Mouse (Mus musculus): ENCODE measurements around the gene Ifna16. TPM values are rescaled to one million over a fixed set of nuclear protein-coding genes. Genes with fewer than 3 reads are reported as not detected.
A peak's percentile ranks its signal among the peaks of the same experiment; 100 is the strongest.

Ifna16 gene
- total RNA-seq, 2 experiments from 2014 or later = not detected

DNA sequence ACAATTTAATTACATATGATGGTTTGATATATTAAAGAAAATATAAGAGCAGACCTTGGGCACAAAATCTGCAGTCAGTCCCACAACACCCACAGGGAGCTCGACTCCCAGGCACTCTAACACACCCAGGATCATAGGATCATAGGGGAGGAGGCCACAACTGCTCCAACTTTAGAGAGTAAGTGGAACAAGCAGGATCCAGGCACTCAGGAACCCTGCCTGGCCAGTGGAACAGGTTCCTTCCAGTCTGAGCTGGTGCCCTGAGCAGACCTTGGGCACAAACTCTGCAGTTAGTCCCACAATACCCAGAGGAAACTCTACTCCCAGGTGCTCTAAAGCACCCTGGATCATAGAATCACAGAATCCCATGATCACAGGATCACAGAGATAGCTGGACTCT lies 21.3 kb downstream of the Ifna16 start:
- intact Hi-C loops (cut with DNase I) = no loop called here
- DNase-seq (ENCODE audit: low spot score in 2 of 2) = no peak

DNA sequence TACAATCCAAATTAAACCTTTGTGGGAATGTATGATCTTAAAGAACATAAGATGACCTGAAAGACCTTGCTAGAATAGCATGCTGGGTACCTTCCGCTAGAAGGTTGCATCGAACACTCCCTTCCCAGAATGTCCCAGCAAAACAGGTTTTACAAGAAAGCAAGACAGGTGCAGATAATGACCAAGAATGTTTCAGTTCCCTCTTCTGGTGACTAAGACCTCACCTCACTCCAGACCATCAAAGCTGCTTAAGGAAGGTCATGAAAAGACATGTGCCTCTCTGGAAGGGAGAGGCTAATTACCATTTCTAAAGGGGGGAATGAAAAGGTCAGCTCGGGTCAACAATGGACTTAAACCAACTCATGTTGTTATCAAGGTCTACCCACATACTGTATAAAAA lies 23.1 kb downstream of the Ifna16 start:
- intact Hi-C loops (cut with DNase I) = no loop called here
- DNase-seq (ENCODE audit: low spot score in 2 of 2) = no peak

DNA sequence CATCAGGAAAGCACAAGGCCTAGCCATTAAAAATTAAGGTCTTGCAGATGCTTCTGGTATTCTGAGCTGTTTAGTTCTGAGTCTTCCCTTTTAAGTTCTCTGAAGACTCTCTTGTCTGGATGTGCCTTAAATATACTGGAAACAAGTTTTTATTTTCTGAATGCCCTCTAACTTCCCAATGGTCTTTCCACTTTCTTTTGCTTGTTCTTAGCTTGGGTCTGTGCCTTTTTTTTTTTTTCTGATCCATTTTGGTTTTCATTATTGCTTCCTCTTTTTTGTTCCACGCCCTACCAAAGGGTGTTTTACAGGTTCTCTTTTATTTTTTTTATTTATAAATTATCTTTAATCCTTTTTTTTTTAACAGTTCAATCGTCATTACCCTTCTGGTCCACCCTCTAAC lies 32.4 kb downstream of the Ifna16 start, which contains the start of gene Ifna13:
Gene Ifna13, minus strand, starts transcription at position 101 of the 400 bp plus-strand sequence.
- DNase-seq (ENCODE audit: low spot score in 2 of 2) = no peak
- intact Hi-C loops (cut with DNase I) = no loop called here

DNA sequence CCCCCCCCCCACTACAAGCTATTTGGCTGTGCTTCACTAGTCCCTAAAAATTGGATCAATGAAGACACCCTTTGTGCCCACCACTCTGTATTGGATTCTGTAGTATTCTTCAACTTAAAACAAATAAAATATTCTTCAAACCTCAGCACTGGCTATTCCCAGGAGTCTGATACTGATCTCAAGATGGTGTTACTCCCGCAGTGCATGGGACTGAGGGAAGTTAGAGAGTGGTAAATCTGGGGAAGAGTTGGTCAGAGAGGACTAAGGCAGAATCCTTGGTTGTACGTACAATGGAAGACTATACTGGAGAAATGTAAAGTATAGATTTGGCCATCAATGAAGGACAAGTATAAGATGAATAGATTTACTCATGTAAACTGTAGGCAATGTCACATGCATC lies 34.2 kb downstream of the Ifna16 start:
- no peak for DNase-seq (ENCODE audit: low spot score in 2 of 2)
- intact Hi-C loops (cut with DNase I) = no loop called here

DNA sequence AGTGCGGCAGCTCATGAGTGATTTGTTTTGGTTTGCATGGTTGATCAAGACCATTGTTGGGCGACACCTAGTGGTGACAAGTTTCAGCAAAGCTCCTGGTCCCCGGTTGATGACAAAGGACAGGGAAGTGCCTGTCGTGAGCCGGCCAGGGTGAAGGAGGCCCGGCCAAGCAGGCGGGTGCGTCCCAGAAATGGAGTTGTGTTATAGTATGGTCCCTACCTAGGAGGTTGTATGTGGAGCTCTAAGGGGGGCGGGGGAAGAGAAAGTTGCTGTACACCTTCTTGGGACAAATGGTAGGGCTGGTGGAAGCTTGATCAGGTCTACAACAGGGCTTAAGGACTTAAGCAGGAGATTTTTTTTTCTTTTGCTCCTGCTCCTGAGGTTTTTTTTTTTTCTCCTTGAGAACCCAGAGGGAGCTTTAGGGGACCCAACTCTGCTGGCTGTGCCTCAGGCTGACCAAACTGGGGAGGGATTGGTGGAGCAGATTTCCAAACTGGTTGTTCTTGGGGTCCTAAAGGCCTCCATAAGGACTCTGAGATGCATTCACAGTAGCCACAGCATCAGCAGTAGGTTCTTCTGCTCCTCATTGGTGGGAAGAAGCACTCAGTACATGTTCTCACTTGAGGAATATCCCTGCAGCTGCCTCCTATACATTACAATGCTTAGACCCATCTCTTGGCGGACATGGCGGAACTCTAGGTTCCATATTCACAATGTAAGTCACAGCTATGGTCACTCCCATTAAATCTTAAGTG lies 35.5 kb downstream of the Ifna16 start:
- intact Hi-C loops (cut with DNase I) = no loop called here

DNA sequence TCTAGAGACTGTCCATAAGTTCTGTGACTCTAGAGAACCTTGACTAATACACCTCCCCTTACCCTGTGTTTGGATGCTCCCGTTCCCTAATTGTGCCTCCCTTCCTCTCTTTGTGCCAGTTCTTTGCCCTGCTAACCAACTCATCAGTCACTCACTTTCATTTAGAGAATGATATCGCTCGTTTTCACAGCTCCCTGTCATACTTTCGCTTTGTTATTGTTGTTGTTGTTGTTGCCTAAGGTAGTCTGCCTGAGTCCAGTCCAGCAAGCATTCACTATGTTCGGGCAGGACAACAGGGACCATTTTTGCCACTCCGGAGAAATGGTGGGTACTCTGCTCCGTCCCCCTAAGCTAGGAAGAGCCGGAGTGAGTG lies 36.0 kb downstream of the Ifna16 start:
- intact Hi-C loops (cut with DNase I) = no loop called here
- DNase-seq (ENCODE audit: low spot score in 2 of 2) = no peak

More for the DNA sequence above, 35.5 kb downstream of the Ifna16 start:
- peak; percentile 77 to 83 for DNase-seq (ENCODE audit: low spot score in 2 of 2)

DNA sequence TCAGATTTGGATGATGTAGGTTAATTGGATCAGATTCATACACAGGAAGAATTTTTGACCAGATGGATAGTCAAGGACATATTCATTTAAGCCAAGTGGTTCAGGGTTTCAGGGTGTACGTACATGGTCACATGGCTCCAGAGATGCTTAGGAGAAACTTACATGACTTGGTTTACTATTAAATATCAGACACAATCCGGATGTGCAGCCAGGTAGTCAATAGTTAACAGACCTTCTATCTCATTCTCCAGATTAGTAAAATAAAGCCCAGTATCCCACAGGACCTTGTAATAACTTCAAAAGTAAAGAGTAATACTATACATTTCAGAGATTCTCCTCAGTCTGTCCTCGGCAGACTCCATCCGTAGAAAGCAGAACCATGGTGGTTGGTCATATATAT lies 42.4 kb downstream of the Ifna16 start, which contains the start of gene C87499:
Gene C87499, minus strand, starts transcription at position 101 of the 400 bp plus-strand sequence.
- intact Hi-C loops (cut with DNase I) = no loop called here
- DNase-seq (ENCODE audit: low spot score in 2 of 2) = no peak

Other genes with a start within 250 kb of the Ifna16 start
- gene Hacd4, start 238.0 kb downstream of the Ifna16 start, total RNA-seq (2021) = 1 to 10 TPM; 1.3 to 1.4 TPM
- gene Ifnb1, start 154.2 kb downstream of the Ifna16 start, total RNA-seq (2021) = not detected
- not detected for gene Ifna15, start 118.7 kb downstream of the Ifna16 start, total RNA-seq (2021)
- gene Ifna14, start 105.1 kb downstream of the Ifna16 start, total RNA-seq (2021) = not detected
- not detected for gene Ifna9, start 84.5 kb downstream of the Ifna16 start, total RNA-seq (2021)
- gene Ifna12, start 73.5 kb downstream of the Ifna16 start, total RNA-seq (2021) = not detected
- gene C87499, start 42.5 kb downstream of the Ifna16 start, total RNA-seq (2021) = not detected
- gene Ifna13, start 32.5 kb downstream of the Ifna16 start, total RNA-seq (2021) = not detected
- not detected for gene Ifna2, start 7.0 kb upstream of the Ifna16 start, total RNA-seq (2021)
- not detected for gene Ifnab, start 14.4 kb upstream of the Ifna16 start, total RNA-seq (2021)
- gene Gm26566, start 44.9 kb upstream of the Ifna16 start, total RNA-seq (2021) = 1 to 10 TPM in 1 of 2 experiments, under 1 TPM in 1; 0.66 to 1.5 TPM
- 100 to 1,000 TPM in 1 of 2 experiments, 10 to 100 TPM in 1; 92.7 to 101 TPM for gene Klhl9, start 45.5 kb upstream of the Ifna16 start, total RNA-seq (2021)
- gene Gm13271, start 77.9 kb upstream of the Ifna16 start, total RNA-seq (2021) = not detected
- gene Gm13283, start 83.2 kb upstream of the Ifna16 start, total RNA-seq (2021) = not detected
- not detected for gene Gm13290, start 96.9 kb upstream of the Ifna16 start, total RNA-seq (2021)
- gene Gm13289, start 100.0 kb upstream of the Ifna16 start, total RNA-seq (2021) = not detected
- not detected for gene Gm13272, start 102.9 kb upstream of the Ifna16 start, total RNA-seq (2021)
- not detected for gene Ifnz, start 105.2 kb upstream of the Ifna16 start, total RNA-seq (2021)
- not detected for gene Gm13276, start 108.8 kb upstream of the Ifna16 start, total RNA-seq (2021)
- not detected for gene Gm13277, start 111.7 kb upstream of the Ifna16 start, total RNA-seq (2021)
- not detected for gene Gm13278, start 114.6 kb upstream of the Ifna16 start, total RNA-seq (2021)
- not detected for gene Gm13275, start 117.6 kb upstream of the Ifna16 start, total RNA-seq (2021)
- gene Gm13279, start 120.5 kb upstream of the Ifna16 start, total RNA-seq (2021) = not detected
- not detected for gene Gm13285, start 122.7 kb upstream of the Ifna16 start, total RNA-seq (2021)
- gene Gm13287, start 126.3 kb upstream of the Ifna16 start, total RNA-seq (2021) = not detected
- not detected for gene Gm13288, start 128.6 kb upstream of the Ifna16 start, total RNA-seq (2021)
- gene Ifna7, start 139.3 kb upstream of the Ifna16 start, total RNA-seq (2021) = not detected
- gene Ifna11, start 143.0 kb upstream of the Ifna16 start, total RNA-seq (2021) = not detected
- gene Ifna6, start 150.5 kb upstream of the Ifna16 start, total RNA-seq (2021) = not detected
- gene Ifna5, start 158.6 kb upstream of the Ifna16 start, total RNA-seq (2021) = not detected
- not detected for gene Ifna4, start 164.9 kb upstream of the Ifna16 start, total RNA-seq (2021)
- not detected for gene Ifna1, start 173.2 kb upstream of the Ifna16 start, total RNA-seq (2021)
- gene Ifne, start 203.3 kb upstream of the Ifna16 start, total RNA-seq (2021) = not detected

Measured in left cerebral cortex, postnatal 36 days (tissue).